Mouse (Mus musculus) forebrain, embryonic 14.5 days (tissue): ENCODE results near the gene Kctd18. TPM values are rescaled to one million over a fixed set of nuclear protein-coding genes. Genes with fewer than 3 reads are reported as not detected.
A peak's percentile ranks its signal among the peaks of the same experiment; 100 is the strongest.

Experiments used
- ATAC-seq: fragments of 200-750 bp; cut with Nextera tagmentation; 2 replicates; pipeline ENCODE4 v1.8.0; 2017; ENCODE audit warnings: mild to moderate bottlenecking, moderate library complexity
- DNase-seq: peaks from one replicate; pipeline ENCODE4 v3.0.0-alpha.2; 2015; ENCODE audit warnings: low spot score
- H3K27ac ChIP-seq: fragments of 300-500 bp; sonication (generic); 2 replicates; pipeline ENCODE4 v1.5.1; 2014; ENCODE audit warnings: low read depth, mild to moderate bottlenecking, control low read depth, low read length, moderate library complexity
- H3K27me3 ChIP-seq: fragments of 300-500 bp; sonication (generic); replicated peaks from 2 replicates; pipeline ENCODE4 v1.6.1; 2014; ENCODE audit warnings: low read length, control low read depth, mixed read lengths; ENCODE audit not compliant: control insufficient read depth, insufficient read depth
- H3K36me3 ChIP-seq: fragments of 300-500 bp; sonication (generic); 2 replicates; pipeline ENCODE4 v1.6.1; 2014; ENCODE audit warnings: low read length, control low read depth; ENCODE audit not compliant: control insufficient read depth, insufficient read depth
- H3K4me1 ChIP-seq: fragments of 300-500 bp; sonication (generic); 2 replicates; pipeline ENCODE4 v1.6.1; 2014; ENCODE audit warnings: antibody characterized with exemption, low read length, control low read depth; ENCODE audit not compliant: control insufficient read depth, insufficient read depth
- H3K4me2 ChIP-seq: fragments of 300-500 bp; sonication (generic); 2 replicates; pipeline ENCODE4 v1.6.1; 2014; ENCODE audit warnings: mild to moderate bottlenecking, control low read depth, low read length
- H3K4me3 ChIP-seq: fragments of 300-500 bp; sonication (generic); 2 replicates; pipeline ENCODE4 v1.5.1; 2014; ENCODE audit warnings: low read depth, low read length, control low read depth
- H3K9ac ChIP-seq: fragments of 300-500 bp; sonication (generic); 2 replicates; pipeline ENCODE4 v1.6.1; 2014; ENCODE audit warnings: mild to moderate bottlenecking, low read length, control low read depth, moderate library complexity
- H3K9me3 ChIP-seq: fragments of 300-500 bp; sonication (generic); replicated peaks from 2 replicates; pipeline ENCODE4 v1.6.1; 2016; ENCODE audit warnings: low read length, control low read depth, mixed read lengths; ENCODE audit not compliant: control insufficient read depth
- WGBS: fragments of 180-500 bp; shearing (Covaris S2); extraction: QIAGEN DNeasy Blood & Tissue Kit; methylation state at CpG from one replicate; pipeline ENCODE4 v1.1.7; 2014; 5-methylcytosine and 5-hydroxymethylcytosine counted together
- polyA plus RNA-seq: library from polyadenylated mRNA; unstranded; fragments of >200 nt; fragmentation: Nextera tagmentation; extraction: Ambion mirVana; gene quantifications from 2 replicates; pipeline ENCODE4 v1.2.1, GENCODE M21; 2014

Gene Kctd18
- polyA plus RNA-seq, 1 experiment from 2014 or later, result 22.6 TPM

- Histone ChIP-seq H3K4me1 (peaks cover 14% of the 10 kb centered on the region; the same call in 1 of the 2 replicates), H3K36me3 (peaks cover 11% of the 10 kb centered on the region; the same call in 1 of the 2 replicates), H3K9me3 (no peaks in the 10 kb centered on the region), H3K27ac (peak overlapping the region; percentile 56), H3K4me2 (peak overlapping the region; percentile 58), H3K4me3 (peak overlapping the region; percentile 59), H3K27me3 (no peaks in the 10 kb centered on the region), H3K9ac (peak overlapping the region; percentile 86)
- ATAC-seq (peak; percentile 97), DNase-seq (peak; percentile 94)
- WGBS, result under 1% methylated on average over 63 of the region's 65 CpGs
Measured at GRCm38 (mm10) chr1:57969327-57970271, 49.2 kb downstream of the Kctd18 start.

GRCm38 (mm10) chr1:57955774-57956173 is 63.0 kb downstream of the Kctd18 start:
- Histone ChIP-seq H3K4me2 (no peak overlapping the region), H3K4me3 (no peak overlapping the region), H3K27me3 (no peaks in the 10 kb centered on the region), H3K9ac (no peak overlapping the region), H3K4me1 (no peaks in the 10 kb centered on the region), H3K9me3 (no peaks in the 10 kb centered on the region), H3K27ac (no peak overlapping the region), H3K36me3 (peaks cover 39% of the 10 kb centered on the region)
- 88% methylated on average over 1 of the region's 1 CpGs for WGBS
- DNase-seq, result no peak
- no peak for ATAC-seq

- ATAC-seq (no peak), DNase-seq (no peak)
- Histone ChIP-seq H3K4me3 (no peak overlapping the region), H3K9ac (no peak overlapping the region), H3K4me2 (no peak overlapping the region), H3K4me1 (no peaks in the 10 kb centered on the region), H3K27ac (no peak overlapping the region), H3K9me3 (no peaks in the 10 kb centered on the region), H3K36me3 (peaks cover 33% of the 10 kb centered on the region), H3K27me3 (no peaks in the 10 kb centered on the region)
- 87% methylated on average over 5 of the region's 5 CpGs for WGBS
Measured at GRCm38 (mm10) chr1:57954376-57954765, 64.4 kb downstream of the Kctd18 start.

GRCm38 (mm10) chr1:57953586-57954375 is 65.0 kb downstream of the Kctd18 start:
- Histone ChIP-seq H3K4me3 (no peak overlapping the region), H3K9me3 (no peaks in the 10 kb centered on the region), H3K9ac (no peak overlapping the region), H3K27ac (no peak overlapping the region), H3K27me3 (no peaks in the 10 kb centered on the region), H3K36me3 (peaks cover 27% of the 10 kb centered on the region), H3K4me2 (no peak overlapping the region), H3K4me1 (no peaks in the 10 kb centered on the region)
- DNase-seq (no peak), ATAC-seq (no peak)
- 88% methylated on average over 16 of the region's 16 CpGs for WGBS

GRCm38 (mm10) chr1:57952509-57952908 is 66.2 kb downstream of the Kctd18 start:
- Histone ChIP-seq H3K9me3 (no peaks in the 10 kb centered on the region), H3K27me3 (no peaks in the 10 kb centered on the region), H3K4me2 (no peak overlapping the region), H3K36me3 (peaks cover 26% of the 10 kb centered on the region), H3K27ac (no peak overlapping the region), H3K4me3 (no peak overlapping the region), H3K4me1 (no peaks in the 10 kb centered on the region), H3K9ac (no peak overlapping the region)
- ATAC-seq, result no peak
- no peak for DNase-seq
- WGBS, result 93% methylated on average over 4 of the region's 4 CpGs

- Histone ChIP-seq H3K27ac (no peak overlapping the region), H3K4me2 (no peak overlapping the region), H3K36me3 (peaks cover 11% of the 10 kb centered on the region), H3K9me3 (no peaks in the 10 kb centered on the region), H3K9ac (no peak overlapping the region), H3K4me1 (no peaks in the 10 kb centered on the region), H3K4me3 (no peak overlapping the region), H3K27me3 (no peaks in the 10 kb centered on the region)
- WGBS, result 42% methylated on average over 5 of the region's 5 CpGs
- DNase-seq, result no peak
- no peak for ATAC-seq
Measured at GRCm38 (mm10) chr1:57949716-57950115, 69.0 kb downstream of the Kctd18 start.

- peaks cover 7% of the 10 kb centered on the region; the same call in 1 of the 2 replicates for H3K36me3 ChIP-seq
- H3K9ac ChIP-seq, result no peak overlapping the region
- no peaks in the 10 kb centered on the region for H3K4me1 ChIP-seq
- no peak overlapping the region for H3K4me3 ChIP-seq
- H3K27ac ChIP-seq, result no peak overlapping the region
- DNase-seq (peak; percentile 65), ATAC-seq (peak; percentile 44; the same call in 1 of the 2 replicates)
- no peaks in the 10 kb centered on the region for H3K9me3 ChIP-seq
- H3K27me3 ChIP-seq, result no peaks in the 10 kb centered on the region
- WGBS, result 5% methylated on average over 1 of the region's 1 CpGs
- H3K4me2 ChIP-seq, result no peak overlapping the region
Measured at GRCm38 (mm10) chr1:57949195-57949594, 69.6 kb downstream of the Kctd18 start.

- DNase-seq (no peak), ATAC-seq (no peak)
- no peaks in the 10 kb centered on the region for H3K4me1 ChIP-seq
- WGBS, result 29% methylated on average over 2 of the region's 2 CpGs
- no peaks in the 10 kb centered on the region for H3K9me3 ChIP-seq
- no peak overlapping the region for H3K27ac ChIP-seq
- no peak overlapping the region for H3K9ac ChIP-seq
- H3K36me3 ChIP-seq, result peaks cover 10% of the 10 kb centered on the region; the same call in 1 of the 2 replicates
- H3K4me3 ChIP-seq, result no peak overlapping the region
- no peak overlapping the region for H3K4me2 ChIP-seq
- no peaks in the 10 kb centered on the region for H3K27me3 ChIP-seq
Measured at GRCm38 (mm10) chr1:57947552-57948347, 71.0 kb downstream of the Kctd18 start.
